Mouse (Mus musculus) kidney, postnatal 0 days (tissue): ENCODE data around the gene Rnf123. TPM values are rescaled to one million over a fixed set of nuclear protein-coding genes. Genes with fewer than 3 reads are reported as not detected.

Experiments used
- ATAC-seq: fragments of 200-750 bp; cut with Nextera tagmentation; replicated peaks from 2 replicates; pipeline ENCODE4 v1.8.0; 2017; ENCODE audit warnings: low read depth, moderate number of reproducible peaks, moderate TSS enrichment, moderate library complexity; ENCODE audit not compliant: low FRiP score
- DNase-seq: peaks from one replicate; pipeline ENCODE4 v3.0.0-alpha.2; 2016; ENCODE audit warnings: low spot score
- H3K27ac ChIP-seq: fragments of 300-500 bp; sonication (generic); 2 replicates; pipeline ENCODE4 v1.5.1; 2014; ENCODE audit warnings: mild to moderate bottlenecking
- H3K27me3 ChIP-seq: fragments of 300-500 bp; sonication (generic); 2 replicates; pipeline ENCODE4 v1.6.1; 2014; ENCODE audit warnings: low read length, mixed read lengths; ENCODE audit not compliant: insufficient read depth
- H3K36me3 ChIP-seq: fragments of 300-500 bp; sonication (generic); 2 replicates; pipeline ENCODE4 v1.6.1; 2014; ENCODE audit warnings: low read length, mixed read lengths; ENCODE audit not compliant: insufficient read depth
- H3K4me1 ChIP-seq: fragments of 300-500 bp; sonication (generic); replicated peaks from 2 replicates; pipeline ENCODE4 v1.6.1; 2014; ENCODE audit warnings: antibody characterized with exemption, low read length, mixed read lengths; ENCODE audit not compliant: insufficient read depth
- H3K4me2 ChIP-seq: fragments of 300-500 bp; sonication (generic); 2 replicates; pipeline ENCODE4 v1.6.1; 2014; ENCODE audit warnings: mild to moderate bottlenecking, low read length, moderate library complexity, mixed read lengths
- H3K4me3 ChIP-seq: fragments of 300-500 bp; sonication (generic); replicated peaks from 2 replicates; pipeline ENCODE4 v1.5.1; 2014; ENCODE audit warnings: low read depth, low read length
- H3K9ac ChIP-seq: fragments of 300-500 bp; sonication (generic); 2 replicates; pipeline ENCODE4 v1.6.1; 2014; ENCODE audit warnings: low read depth, low read length
- H3K9me3 ChIP-seq: fragments of 300-500 bp; sonication (generic); replicated peaks from 2 replicates; pipeline ENCODE4 v1.6.1; 2016; ENCODE audit warnings: low read length, inconsistent platforms, mixed read lengths
- CTCF ChIP-seq: IDR thresholded peaks from 2 replicates; pipeline ENCODE4 v1.5.1; 2016; ENCODE audit warnings: antibody characterized with exemption, low read depth, mild to moderate bottlenecking, moderate library complexity
- WGBS: fragments of 180-500 bp; shearing (Covaris S2); extraction: QIAGEN DNeasy Blood & Tissue Kit; methylation state at CpG from one replicate; pipeline ENCODE4 v1.1.7; 2014; 5-methylcytosine and 5-hydroxymethylcytosine counted together
- polyA plus RNA-seq: library from polyadenylated mRNA; unstranded; fragments of >200 nt; fragmentation: Nextera tagmentation; extraction: Ambion mirVana; gene quantifications from 2 replicates; pipeline ENCODE4 v1.2.1, GENCODE M21; 2015

Rnf123 gene
- polyA plus RNA-seq, 1 experiment from 2014 or later, result 24.6 TPM

DNA sequence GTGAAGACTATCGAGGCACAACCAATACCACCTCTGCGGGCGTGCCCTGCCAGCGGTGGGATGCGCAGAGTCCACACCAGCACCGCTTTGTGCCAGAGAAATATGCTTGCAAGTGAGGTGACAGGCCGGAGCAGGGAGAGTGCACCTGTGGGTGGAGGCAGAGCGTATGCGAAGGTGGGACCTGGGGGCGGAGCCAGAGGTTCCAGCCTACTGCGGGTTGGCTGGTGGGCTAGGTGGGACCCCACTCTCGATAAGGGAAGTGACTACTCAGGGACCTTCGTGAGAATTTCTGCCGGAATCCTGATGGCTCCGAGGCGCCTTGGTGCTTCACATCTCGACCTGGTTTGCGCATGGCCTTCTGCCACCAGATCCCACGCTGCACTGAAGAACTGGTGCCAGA lies 597 bp downstream of the Rnf123 start:
- 0 out of 2 replicates have a peak, but pooled peaks cover 9% of the 10 kb centered on the region for H3K4me1 ChIP-seq
- peak overlapping the region; percentile 32 for H3K4me2 ChIP-seq
- ATAC-seq (no peak), DNase-seq (no peak)
- WGBS, result 2% methylated on average over 19 of the region's 19 CpGs
- H3K36me3 ChIP-seq, result peaks cover 24% of the 10 kb centered on the region
- no peaks in the 10 kb centered on the region for H3K27me3 ChIP-seq
- no peak overlapping the region for H3K27ac ChIP-seq
- H3K4me3 ChIP-seq, result no peak overlapping the region; the same call in 1 of the 2 replicates
- H3K9me3 ChIP-seq, result no peaks in the 10 kb centered on the region
- TF ChIP-seq CTCF, result no peak
- H3K9ac ChIP-seq, result no peak overlapping the region

DNA sequence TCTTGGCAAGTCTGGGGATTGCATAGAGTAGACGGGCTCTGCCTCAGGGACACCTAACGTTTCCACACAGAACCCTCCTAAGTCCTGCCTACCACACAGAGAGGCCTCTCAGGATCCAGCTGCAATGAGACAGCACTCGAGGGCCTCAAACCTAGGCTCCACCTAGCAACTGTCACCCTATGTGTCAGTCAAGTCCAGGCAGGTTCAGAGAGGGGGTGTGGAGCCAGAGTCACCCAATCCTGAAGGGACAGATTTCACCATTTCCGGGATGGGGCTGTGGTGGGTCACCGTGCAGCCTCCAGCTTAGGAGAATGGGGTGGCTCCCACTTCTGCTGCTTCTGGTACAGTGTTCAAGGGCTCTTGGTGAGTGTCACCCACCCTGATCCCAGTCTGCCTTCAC lies 3.0 kb downstream of the Rnf123 start, which contains the start of gene Mst1:
Mst1 (plus strand) TSS at position 269 of the 400 bp plus-strand sequence.
- no peaks in the 10 kb centered on the region for H3K9me3 ChIP-seq
- peak within 1 kb of the TSS; percentile 92 for H3K4me2 ChIP-seq
- peak within 1 kb of the TSS; percentile 86 for H3K9ac ChIP-seq
- H3K36me3 ChIP-seq, result peaks cover 4% of the 10 kb centered on the region
- H3K4me1 ChIP-seq, result 0 out of 2 replicates have a peak, but pooled peaks cover 9% of the 10 kb centered on the region
- ATAC-seq (no peak), DNase-seq (no peak)
- H3K27ac ChIP-seq, result peak within 1 kb of the TSS; percentile 60; the same call in 1 of the 2 replicates
- no peak for TF ChIP-seq CTCF
- 82% methylated on average over 5 of the region's 5 CpGs for WGBS
- H3K4me3 ChIP-seq, result peak within 1 kb of the TSS; percentile 60
- H3K27me3 ChIP-seq, result no peaks in the 10 kb centered on the region

DNA sequence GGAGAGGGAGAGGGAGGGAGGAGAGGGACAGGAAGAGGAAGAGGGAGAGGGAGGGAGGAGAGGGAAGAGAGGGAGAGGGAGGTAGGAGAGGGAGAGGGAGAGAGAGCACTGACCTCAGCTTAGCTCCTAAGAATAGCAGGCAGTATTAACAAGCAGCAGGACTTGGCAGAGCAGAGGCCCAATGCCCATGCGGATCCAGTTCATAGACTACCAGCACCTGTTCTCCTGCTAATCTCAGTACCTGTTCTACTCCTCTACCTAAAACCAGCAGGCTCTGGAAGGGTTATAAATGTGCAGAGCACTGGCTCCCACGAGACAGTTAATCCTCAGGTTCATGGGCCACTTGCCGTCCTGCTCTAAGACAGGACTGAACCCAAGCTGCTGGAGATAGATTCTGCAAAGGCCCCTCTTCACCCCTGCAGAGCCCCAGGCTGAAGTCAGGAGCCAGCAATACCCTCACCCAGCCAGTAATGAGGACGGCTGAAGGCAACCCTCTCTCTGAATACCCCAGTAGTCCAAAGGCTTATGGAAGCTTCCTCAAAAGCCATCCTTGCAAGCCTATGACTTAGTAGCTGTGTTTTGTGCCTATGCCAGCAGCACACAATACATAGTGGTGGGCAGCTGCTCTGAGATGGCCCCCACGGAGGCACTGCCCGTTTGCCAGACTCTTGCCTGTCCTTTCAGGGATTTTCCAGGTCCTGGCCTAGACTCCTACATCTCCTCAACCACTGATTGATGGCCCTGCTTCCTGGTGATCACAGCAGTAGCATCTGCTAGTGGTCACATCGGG lies 9.8 kb downstream of the Rnf123 start:
- no peaks in the 10 kb centered on the region for H3K27me3 ChIP-seq
- ATAC-seq (no peak), DNase-seq (no peak)
- TF ChIP-seq CTCF, result no peak
- H3K9ac ChIP-seq, result peak overlapping the region; percentile 13; the same call in 1 of the 2 replicates
- H3K4me3 ChIP-seq, result no peak overlapping the region
- 0 out of 2 replicates have a peak, but pooled peaks cover 5% of the 10 kb centered on the region for H3K4me1 ChIP-seq
- H3K27ac ChIP-seq, result no peak overlapping the region
- H3K9me3 ChIP-seq, result no peaks in the 10 kb centered on the region
- no peak overlapping the region for H3K4me2 ChIP-seq
- peaks cover 14% of the 10 kb centered on the region; the same call in 1 of the 2 replicates for H3K36me3 ChIP-seq
- WGBS, result 55% methylated on average over 7 of the region's 7 CpGs

DNA sequence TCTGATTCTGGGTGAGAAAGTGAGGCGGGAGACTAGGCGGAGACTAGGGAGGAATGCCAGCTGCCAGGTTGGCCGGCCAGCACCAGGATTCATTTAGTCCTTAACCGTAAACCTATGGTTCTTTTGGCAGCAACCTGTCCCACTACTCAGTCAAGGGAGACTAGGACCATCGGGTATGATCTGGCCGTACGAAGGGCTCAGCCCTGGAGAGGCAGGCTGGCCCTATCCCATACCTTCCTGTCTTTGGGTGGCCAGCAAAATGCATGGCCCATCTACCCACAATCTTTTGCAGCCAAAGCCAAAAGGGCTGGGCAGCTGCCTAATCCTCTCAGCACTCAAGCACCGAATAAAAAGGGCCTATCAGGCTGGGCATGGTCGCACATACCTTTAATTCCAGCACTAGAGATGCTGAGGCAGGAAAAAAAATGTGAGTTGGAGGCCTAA lies 10.6 kb downstream of the Rnf123 start:
- H3K27me3 ChIP-seq, result no peaks in the 10 kb centered on the region
- WGBS, result 75% methylated on average over 9 of the region's 9 CpGs
- ATAC-seq, result no peak
- H3K9ac ChIP-seq, result no peak overlapping the region
- H3K4me3 ChIP-seq, result no peak overlapping the region
- H3K4me2 ChIP-seq, result no peak overlapping the region
- H3K36me3 ChIP-seq, result peaks cover 14% of the 10 kb centered on the region; the same call in 1 of the 2 replicates
- no peaks in the 10 kb centered on the region for H3K9me3 ChIP-seq
- H3K4me1 ChIP-seq, result no peaks in the 10 kb centered on the region
- no peak for TF ChIP-seq CTCF
- H3K27ac ChIP-seq, result no peak overlapping the region
- no peak for DNase-seq

DNA sequence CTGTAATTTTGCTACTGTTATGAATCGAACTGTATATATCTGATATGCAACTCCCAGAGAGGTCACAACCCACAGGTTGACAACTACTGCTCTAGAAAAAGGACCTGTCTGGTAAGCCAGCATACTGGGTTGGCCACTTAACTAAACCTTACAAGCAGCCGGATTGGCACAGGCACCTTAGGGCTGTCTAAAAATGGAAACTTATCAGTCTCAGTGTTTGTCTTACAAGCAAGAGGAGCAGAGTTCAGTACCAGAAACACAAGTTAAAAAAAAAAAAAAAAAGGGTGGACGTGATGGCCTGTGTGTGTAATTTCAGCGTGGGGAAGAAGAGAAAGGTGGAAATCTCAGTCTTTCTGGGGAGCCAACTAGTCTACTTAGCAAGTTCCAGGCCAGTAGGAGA lies 11.3 kb downstream of the Rnf123 start:
- Histone ChIP-seq H3K9me3 (no peaks in the 10 kb centered on the region), H3K4me3 (no peak overlapping the region), H3K27me3 (no peaks in the 10 kb centered on the region), H3K4me2 (no peak overlapping the region), H3K27ac (no peak overlapping the region), H3K9ac (no peak overlapping the region), H3K36me3 (peaks cover 14% of the 10 kb centered on the region; the same call in 1 of the 2 replicates), H3K4me1 (no peaks in the 10 kb centered on the region)
- 92% methylated on average over 4 of the region's 4 CpGs for WGBS
- ATAC-seq, result no peak
- TF ChIP-seq CTCF, result no peak
- no peak for DNase-seq

DNA sequence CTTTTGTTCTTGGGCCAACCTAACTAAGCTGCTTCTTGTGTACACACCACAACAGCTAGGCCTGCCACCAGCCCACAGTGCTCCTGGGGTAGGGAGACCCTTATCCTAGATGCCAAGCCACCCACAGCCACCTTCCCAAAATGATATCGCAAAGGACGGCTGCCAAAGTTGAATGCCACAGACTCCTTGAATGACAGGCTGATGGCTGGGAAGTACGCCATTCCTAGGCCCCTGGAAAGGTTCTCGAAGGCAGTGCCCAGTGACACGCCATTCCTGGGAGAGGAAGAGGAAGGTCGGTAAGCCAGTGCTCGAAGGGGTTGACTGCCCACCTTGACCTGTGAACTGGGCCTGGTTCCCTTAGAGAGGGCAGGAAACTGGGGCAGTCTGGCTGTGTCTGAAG lies 13.6 kb downstream of the Rnf123 start:
- WGBS, result 85% methylated on average over 7 of the region's 7 CpGs
- H3K36me3 ChIP-seq, result peaks cover 14% of the 10 kb centered on the region; the same call in 1 of the 2 replicates
- DNase-seq, result no peak
- H3K4me2 ChIP-seq, result no peak overlapping the region
- H3K4me3 ChIP-seq, result no peak overlapping the region
- H3K27ac ChIP-seq, result no peak overlapping the region
- H3K27me3 ChIP-seq, result no peaks in the 10 kb centered on the region
- no peaks in the 10 kb centered on the region for H3K9me3 ChIP-seq
- no peaks in the 10 kb centered on the region for H3K4me1 ChIP-seq
- ATAC-seq, result no peak
- TF ChIP-seq CTCF, result no peak
- no peak overlapping the region for H3K9ac ChIP-seq
